Mouse (Mus musculus): ENCODE results near the gene Ngdn.

- no peak for TF ChIP-seq CTCF (IDR thresholded peaks at IDR 0.05; ENCODE audit: low read depth)
- no peak for TF ChIP-seq EP300 (IDR thresholded peaks at IDR 0.05; ENCODE audit: low read depth)
Measured at GRCm38 (mm10) chr14:54965631-54966030, 49.6 kb upstream of the Ngdn start.
